Mouse (Mus musculus) adrenal gland, postnatal 36 days (tissue): ENCODE results near the gene Tomm22. TPM values are rescaled to one million over a fixed set of nuclear protein-coding genes. Genes with fewer than 3 reads are reported as not detected.

Experiments used
- DNase-seq, 2 experiments: peaks; one replicate each; pipeline ENCODE4 v3.0.0; 2021; ENCODE audit warnings: mixed read lengths in 1 of 2
- total RNA-seq, 2 experiments: library from RNA; stranded (reverse); gene quantifications; 2 replicates each; pipeline ENCODE4 v1.2.3; 2021

Tomm22 gene
- total RNA-seq, 2 experiments from 2014 or later: 110 to 112 TPM

DNA sequence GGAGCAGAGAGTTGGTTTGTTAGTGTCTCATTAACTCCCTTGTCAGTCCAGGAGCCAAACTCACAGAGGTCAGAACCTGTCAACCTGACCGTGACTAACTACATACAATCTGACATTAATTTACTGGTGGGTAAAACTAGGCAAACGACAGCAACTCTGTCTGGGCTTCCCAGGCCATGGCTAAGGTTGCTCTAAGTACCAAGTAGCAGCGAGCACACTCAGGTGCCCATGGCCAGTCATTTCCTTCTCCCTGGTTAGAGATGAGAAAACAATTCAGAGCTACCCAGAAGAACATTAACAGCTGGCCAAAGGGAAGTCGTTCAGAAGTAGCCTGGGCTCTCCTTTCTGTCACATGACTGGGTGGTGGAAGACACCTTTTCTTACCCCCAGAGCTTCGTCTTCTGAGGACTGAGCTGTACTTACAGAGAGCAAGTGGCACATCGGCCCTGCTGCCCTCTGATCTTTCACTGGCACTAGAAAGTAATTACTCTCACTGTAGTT, 14.5 kb downstream of the Tomm22 start:
- no peak for DNase-seq

DNA sequence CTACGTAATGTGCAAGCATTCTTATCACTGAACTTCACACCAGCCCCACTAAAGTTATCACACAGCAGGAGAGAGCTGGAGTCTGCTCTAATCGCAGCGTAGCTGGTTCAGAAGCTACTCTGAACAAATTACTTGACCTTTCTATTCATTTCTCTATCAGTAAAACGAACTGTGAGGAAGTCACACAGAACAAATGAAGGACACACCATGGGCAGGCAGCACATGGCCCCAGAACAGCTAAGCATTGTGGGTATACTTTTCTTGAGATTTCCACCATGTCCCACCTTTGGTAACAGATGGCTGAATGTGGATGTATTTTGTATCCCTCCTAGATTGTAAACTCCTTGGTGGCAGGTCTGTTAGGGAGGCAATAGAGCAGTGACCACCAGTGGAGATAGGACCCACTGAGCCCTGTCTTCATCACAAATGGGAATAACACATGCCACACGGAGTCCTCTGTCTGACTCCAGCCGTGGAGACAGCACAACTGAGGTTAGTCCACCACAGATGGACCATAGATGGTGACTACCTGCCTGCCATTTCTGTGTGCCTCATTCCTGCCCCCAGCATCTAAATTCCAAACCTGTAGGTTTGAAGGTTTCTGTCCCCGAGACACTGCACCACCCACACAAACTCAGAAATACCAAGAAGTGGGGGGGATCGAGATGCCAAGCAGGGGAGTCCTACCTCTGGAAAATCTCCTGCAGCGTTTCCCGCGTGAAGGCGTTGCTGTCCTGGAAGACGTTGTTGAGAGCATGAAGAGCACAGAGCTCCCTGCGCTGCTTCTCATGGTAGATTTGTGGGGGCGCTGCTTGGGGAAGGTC, 15.6 kb downstream of the Tomm22 start:
- DNase-seq: no peak

DNA sequence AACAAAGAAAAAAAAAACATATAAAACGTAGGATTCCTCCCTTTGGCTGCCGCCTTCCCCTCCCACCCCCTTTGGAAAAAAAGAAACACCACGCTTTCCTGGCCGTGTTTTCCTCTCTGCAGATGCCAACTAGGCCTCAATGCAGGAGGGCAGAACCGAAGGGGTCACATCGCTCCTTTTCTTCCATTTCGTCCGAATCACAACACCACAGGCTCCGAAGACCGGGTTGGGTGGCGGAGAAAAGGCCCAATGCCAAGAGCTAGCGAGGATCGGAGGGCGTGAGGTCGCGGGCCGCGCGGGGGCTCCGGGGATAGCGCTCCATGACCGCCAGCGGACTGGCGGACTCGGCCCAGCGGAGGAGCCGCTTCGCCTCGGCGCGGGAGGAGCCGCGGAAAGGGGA, 16.5 kb downstream of the Tomm22 start:
- no peak for DNase-seq

GRCm38 (mm10) chr15:79687646-79688267, 17.1 kb downstream of the Tomm22 start, which contains the start of gene Josd1:
TSS of gene Josd1 (minus strand) at chr15:79687919.
- peak; percentile 97 to 98 for DNase-seq

GRCm38 (mm10) chr15:79688268-79688956, 17.8 kb downstream of the Tomm22 start:
- DNase-seq: no peak

DNA sequence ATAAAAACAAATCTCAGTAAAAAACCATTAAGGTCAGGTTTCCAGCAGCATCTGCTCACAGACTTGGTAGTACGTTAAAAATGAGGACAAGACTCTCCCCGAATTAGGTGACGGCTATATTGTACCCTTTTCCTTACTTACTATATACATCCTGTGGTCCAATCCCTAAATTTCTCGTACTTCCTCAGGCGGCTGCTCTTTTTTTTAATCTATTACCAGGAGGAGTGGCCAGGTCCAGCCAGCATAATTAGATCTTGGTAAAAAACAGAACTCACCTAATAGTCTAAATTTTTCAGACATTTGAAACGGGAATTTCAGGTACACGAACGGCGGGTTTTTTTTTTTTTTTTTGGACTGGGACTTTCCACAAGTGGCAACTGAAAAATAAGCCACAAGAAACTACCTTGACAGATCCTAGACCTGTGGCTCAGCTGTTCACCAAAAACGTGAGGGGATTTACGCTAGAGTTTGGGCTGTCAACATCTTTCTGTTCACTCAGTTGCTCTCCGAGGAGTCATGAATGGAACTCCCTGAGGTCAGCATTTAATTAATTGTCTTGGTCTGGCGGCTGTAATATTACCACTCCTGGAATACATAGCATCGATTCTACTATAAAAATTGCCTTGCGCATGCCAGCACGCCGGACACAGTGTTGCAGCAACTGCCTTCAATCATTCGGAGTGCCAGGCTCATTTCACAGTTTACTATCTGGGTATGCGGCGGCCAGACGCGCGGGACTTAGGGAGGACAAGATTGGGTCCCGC, 19.2 kb downstream of the Tomm22 start:
- DNase-seq: no peak

DNA sequence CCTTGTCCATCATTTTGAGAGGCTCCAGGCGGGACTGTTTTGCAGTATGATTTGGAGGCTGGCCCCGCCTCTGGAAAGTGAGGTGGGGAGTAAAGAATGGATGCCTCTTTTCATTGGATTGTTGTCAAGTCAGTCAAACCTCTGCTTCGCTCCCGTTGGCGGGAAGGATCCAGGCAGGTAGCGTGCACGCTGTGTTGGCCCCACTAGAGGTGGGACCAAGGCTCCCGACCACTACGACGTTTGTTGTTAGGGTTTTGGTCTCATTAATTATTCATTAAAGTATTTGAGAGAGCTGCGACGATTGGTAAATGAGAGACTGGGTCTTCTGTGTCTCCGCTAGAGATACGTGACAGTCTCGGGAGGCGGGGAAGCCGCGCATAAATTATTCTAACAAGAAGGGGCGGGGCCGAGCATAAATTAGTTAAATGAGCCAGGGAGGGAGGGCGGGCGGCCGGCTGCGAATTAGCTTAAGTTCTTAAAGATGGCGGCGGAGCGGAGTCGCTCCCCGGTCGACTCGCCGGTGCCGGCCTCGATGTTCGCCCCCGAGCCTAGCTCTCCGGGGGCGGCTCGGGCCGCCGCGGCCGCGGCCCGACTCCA, 19.9 kb downstream of the Tomm22 start, which contains the start of gene Gtpbp1:
Gtpbp1 (plus strand) TSS at position 420 of the 597 bp plus-strand sequence.
- peak; percentile 96 to 97 for DNase-seq

GRCm38 (mm10) chr15:79691023-79691508, 20.4 kb downstream of the Tomm22 start:
- DNase-seq: peak in 1 of 2 experiments; percentile 42

- DNase-seq: no peak
These were observed 21.7 kb downstream of the Tomm22 start for GRCm38 (mm10) chr15:79692334-79692733.

DNA sequence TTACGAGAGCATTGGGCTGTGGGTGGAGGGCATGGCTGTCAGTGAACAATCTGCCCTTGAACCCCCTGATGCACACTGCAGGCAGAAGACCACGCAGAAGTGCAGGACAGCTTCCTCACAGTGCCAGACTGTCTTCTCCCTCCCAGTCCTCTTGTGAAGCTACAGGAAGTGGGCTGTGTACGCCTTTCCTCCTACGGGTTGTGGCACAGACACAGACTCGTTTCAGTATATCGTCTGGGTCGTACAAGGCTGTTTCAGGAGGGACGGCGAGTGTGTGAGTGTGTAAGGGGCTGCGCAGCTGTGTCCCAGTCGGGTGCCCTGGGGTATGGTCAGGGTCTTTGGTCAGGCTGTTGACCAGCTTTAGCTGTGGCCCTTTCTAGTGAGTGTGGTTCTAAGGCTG, 23.1 kb downstream of the Tomm22 start:
- no peak for DNase-seq

- DNase-seq: no peak
These were observed 23.9 kb downstream of the Tomm22 start for GRCm38 (mm10) chr15:79694512-79694911.

DNA sequence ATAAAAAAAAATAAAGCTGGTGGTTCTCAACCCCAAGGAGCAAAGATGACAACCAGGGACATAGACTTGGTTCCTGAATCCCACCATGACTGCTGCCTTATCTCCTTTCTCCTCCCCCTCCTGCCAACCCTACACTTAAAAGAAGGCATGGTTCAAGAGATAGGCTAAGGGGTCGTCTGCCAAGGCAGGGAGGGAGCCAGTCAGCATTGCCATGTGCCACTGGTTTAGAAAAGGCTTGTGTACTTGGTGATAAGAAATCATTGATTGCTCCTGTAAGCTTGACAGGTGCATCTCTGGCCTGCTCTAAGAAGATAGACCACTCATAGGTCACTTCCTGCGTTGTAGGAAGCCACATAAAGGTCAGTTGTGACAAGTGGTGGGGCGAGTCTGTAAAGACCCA, 24.9 kb downstream of the Tomm22 start:
- no peak for DNase-seq

DNA sequence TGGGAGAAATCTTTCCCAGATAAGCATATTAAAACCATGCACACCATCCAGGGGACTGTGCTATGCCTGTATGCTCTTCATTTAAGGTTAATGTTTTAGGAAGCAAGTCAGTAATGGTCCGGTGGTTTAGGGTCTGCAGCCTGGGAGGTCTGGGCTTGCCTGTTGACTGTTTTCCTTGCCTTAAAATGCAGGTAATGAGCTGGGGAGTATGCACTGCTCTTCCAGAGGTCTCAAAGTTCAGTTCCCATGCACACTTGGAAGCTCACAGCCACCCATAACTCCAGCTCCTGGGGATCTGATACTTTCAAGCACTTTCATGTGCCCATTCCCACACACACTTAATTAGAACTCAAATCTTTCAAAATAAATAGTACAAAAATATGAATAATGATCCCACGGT, 25.8 kb downstream of the Tomm22 start:
- DNase-seq: no peak

GRCm38 (mm10) chr15:79697011-79697410, 26.4 kb downstream of the Tomm22 start:
- DNase-seq: no peak

DNA sequence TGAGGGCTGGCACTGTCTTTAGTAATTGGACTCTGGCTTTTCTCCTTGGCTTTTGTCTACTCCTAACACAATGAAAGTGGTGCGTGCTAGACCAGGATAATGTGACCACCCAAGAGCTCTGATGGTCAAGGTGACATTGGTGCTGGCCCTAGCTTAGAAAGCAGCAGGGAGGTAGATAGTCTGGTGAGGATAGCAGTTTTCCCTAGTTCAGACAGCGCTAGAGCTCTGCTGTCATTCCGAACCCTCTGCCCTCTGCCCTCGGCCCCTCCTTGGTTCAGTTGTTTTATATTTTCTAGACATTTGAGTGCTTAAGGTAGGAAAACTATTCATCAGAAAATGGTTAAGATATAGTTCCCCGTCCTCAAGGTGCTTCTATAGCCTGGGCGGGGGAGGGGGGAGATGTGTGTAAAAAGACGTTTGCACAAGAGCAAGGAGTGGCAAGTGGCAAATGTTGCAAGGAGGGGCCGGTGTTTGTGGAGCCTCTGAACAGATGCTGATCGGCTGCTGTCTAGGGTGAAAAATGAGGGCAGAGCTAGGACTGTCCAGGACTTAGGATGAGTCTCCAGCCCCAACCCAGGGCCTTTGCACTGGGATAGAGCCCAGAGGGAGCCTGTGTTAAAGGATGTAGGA, 27.0 kb downstream of the Tomm22 start:
- DNase-seq: no peak

GRCm38 (mm10) chr15:79706603-79707214, 36.0 kb downstream of the Tomm22 start:
- DNase-seq: no peak

- DNase-seq: no peak
These were observed 37.7 kb downstream of the Tomm22 start for GRCm38 (mm10) chr15:79708229-79708822.

- DNase-seq: no peak
These were observed 45.0 kb downstream of the Tomm22 start for GRCm38 (mm10) chr15:79715646-79716045.

DNA sequence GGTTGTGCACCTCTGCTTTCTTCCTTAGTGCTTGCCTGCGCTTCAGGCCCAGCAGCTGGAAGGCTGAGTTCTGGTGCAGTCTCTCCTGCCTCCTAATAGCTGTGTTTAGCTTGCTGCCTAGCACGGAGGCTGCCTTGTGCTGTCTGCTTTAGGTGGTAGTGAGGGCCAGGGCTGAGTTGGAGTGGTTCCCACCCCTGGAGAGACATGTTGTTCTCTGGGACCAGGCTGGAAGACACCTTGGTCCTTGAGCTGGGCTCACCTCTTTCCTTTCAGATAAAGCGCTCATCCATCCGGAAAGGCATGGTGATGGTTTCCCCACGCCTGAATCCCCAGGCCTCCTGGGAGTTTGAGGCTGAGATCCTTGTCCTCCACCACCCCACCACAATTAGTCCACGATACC, 46.0 kb downstream of the Tomm22 start:
- no peak for DNase-seq

GRCm38 (mm10) chr15:79720267-79720666, 49.6 kb downstream of the Tomm22 start:
- DNase-seq: no peak
